Mouse (Mus musculus): ENCODE measurements at regions not wholly inside any gene's neighbourhood (a gene's known extent, or its start where the extent isn't known, plus 50 kb on each side); places are given as distances from the start of the nearest gene placed in this dataset.

DNA sequence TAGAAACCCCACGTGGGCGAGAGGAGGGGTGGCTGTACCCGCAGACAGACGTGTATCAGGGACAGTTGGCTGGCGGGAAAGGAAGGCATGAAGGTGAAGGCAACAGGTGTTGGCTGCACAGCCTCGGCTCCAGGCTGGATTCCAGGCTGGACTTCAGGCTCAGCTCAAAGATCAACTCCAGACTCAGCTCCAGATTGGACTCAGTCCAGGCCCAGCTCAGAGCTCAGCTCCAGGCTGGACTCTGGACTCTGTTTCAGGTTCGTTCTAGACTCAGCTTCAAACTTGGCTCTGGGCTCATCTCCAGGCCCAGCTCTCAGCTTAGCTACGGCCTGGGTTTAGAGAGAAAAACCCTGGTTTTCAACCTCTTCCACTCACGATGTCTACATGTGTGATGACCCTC lies 171.2 kb downstream of the Kif26a start:
- TF ChIP-seq CTCF (conservative IDR thresholded peaks at IDR 0.05; ENCODE audit: low read length) (no peak), POU5F1 (IDR thresholded peaks at IDR 0.05; ENCODE audit: borderline replicate concordance, low read length) (no peak), NANOG (IDR thresholded peaks at IDR 0.05; ENCODE audit: borderline replicate concordance, low read length) (no peak)

Data from E14TG2a.4 (cell line).